Mouse (Mus musculus): Measurements from ENCODE around the gene Rsph3a.

GRCm38 (mm10) chr17:7897120-7897519 lies 48.3 kb upstream of the Rsph3a start:
- TF ChIP-seq CTCF (IDR thresholded peaks at IDR 0.05; ENCODE audit: control insufficient read depth, insufficient read depth, low read length) (no peak), POLR2A (IDR thresholded peaks at IDR 0.05; ENCODE audit: borderline replicate concordance, control insufficient read depth, low read depth, low read length) (no peak)
